Mouse (Mus musculus): ENCODE data around the gene Relt.

Relt gene

GRCm38 (mm10) chr7:100862828-100863638 lies at the start of gene Relt:
Relt (minus strand) TSS chr7:100863446.
- DNase-seq (ENCODE audit: low read depth, low spot score), result peak; percentile 94

- DNase-seq (ENCODE audit: low read depth, low spot score), result no peak
These were observed 48.5 kb upstream of the Relt start for GRCm38 (mm10) chr7:100911791-100912190.

- DNase-seq (ENCODE audit: low read depth, low spot score), result no peak
These were observed 48.1 kb upstream of the Relt start for GRCm38 (mm10) chr7:100911246-100911770.

- no peak for DNase-seq (ENCODE audit: low read depth, low spot score)
These were observed 45.3 kb upstream of the Relt start for GRCm38 (mm10) chr7:100908567-100908966.

GRCm38 (mm10) chr7:100908061-100908460 lies 44.8 kb upstream of the Relt start:
- no peak for DNase-seq (ENCODE audit: low read depth, low spot score)

- peak; percentile 86 for DNase-seq (ENCODE audit: low read depth, low spot score)
These were observed 44.0 kb upstream of the Relt start for GRCm38 (mm10) chr7:100907231-100907630.

GRCm38 (mm10) chr7:100906029-100906789 lies 43.0 kb upstream of the Relt start:
- no peak for DNase-seq (ENCODE audit: low read depth, low spot score)

GRCm38 (mm10) chr7:100905037-100905436 lies 41.8 kb upstream of the Relt start:
- no peak for DNase-seq (ENCODE audit: low read depth, low spot score)

- DNase-seq (ENCODE audit: low read depth, low spot score), result no peak
These were observed 41.4 kb upstream of the Relt start for GRCm38 (mm10) chr7:100904612-100905011.

GRCm38 (mm10) chr7:100902451-100903137 lies 39.3 kb upstream of the Relt start:
- peak; percentile 40 for DNase-seq (ENCODE audit: low read depth, low spot score)

- DNase-seq (ENCODE audit: low read depth, low spot score), result no peak
These were observed 34.6 kb upstream of the Relt start for GRCm38 (mm10) chr7:100897828-100898227.

GRCm38 (mm10) chr7:100894833-100895226 lies 31.6 kb upstream of the Relt start:
- DNase-seq (ENCODE audit: low read depth, low spot score), result no peak

- no peak for DNase-seq (ENCODE audit: low read depth, low spot score)
These were observed 31.0 kb upstream of the Relt start for GRCm38 (mm10) chr7:100894057-100894832.

GRCm38 (mm10) chr7:100893249-100894056 lies 30.2 kb upstream of the Relt start:
- no peak for DNase-seq (ENCODE audit: low read depth, low spot score)

- DNase-seq (ENCODE audit: low read depth, low spot score), result peak; percentile 42
These were observed 23.3 kb upstream of the Relt start for GRCm38 (mm10) chr7:100886535-100886934.

GRCm38 (mm10) chr7:100884460-100884859 lies 21.2 kb upstream of the Relt start:
- no peak for DNase-seq (ENCODE audit: low read depth, low spot score)

- DNase-seq (ENCODE audit: low read depth, low spot score), result no peak
These were observed 18.7 kb upstream of the Relt start for GRCm38 (mm10) chr7:100881950-100882349.

- no peak for DNase-seq (ENCODE audit: low read depth, low spot score)
These were observed 18.3 kb upstream of the Relt start for GRCm38 (mm10) chr7:100881531-100881930.

GRCm38 (mm10) chr7:100879595-100879994 lies 16.3 kb upstream of the Relt start:
- DNase-seq (ENCODE audit: low read depth, low spot score), result peak; percentile 80

- no peak for DNase-seq (ENCODE audit: low read depth, low spot score)
These were observed 13.5 kb upstream of the Relt start for GRCm38 (mm10) chr7:100876771-100877170.
